ENCODE assay signal across 9 mouse cellular contexts in the genomic region with DNA sequence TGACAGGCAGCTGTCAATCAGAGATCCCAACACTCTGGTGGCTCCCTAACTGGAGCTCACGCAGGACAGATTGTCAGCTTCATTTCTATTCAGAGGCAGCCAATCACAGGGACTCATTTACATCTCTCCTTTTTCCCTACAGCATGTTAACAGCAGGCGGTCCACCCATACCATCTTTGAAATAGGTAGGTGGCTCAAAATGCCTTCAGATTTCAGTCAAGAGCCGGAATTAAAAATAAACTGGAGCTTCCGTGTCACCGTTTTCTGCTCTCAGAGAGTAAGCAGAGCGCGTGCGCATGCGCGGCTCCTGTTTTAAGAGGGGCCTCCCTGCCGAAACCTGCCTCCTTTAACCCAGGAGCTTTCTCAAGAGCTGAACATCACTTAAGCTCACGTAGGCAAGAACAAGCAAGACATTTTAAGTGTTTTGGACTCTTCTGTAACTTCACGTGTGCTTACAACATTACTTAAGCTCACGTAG.
A peak's percentile ranks its signal among the peaks of the same experiment; 100 is the strongest.
DNase-seq lines count a peak whose midpoint lies in the region; ATAC-seq and TF ChIP-seq lines count a peak whose summit lies in the region.
"Had no signal": no experiment of that assay in that cellular context is flagged by ENCODE, and none has a peak within 500 bp of the region (broad histone marks: within the 10 kb centered on the region; RNA-seq: fewer than 3 reads in every experiment).

No protein-coding gene starts in this region.

- peak; percentile 71 for ATAC-seq in forebrain, postnatal 0 days
- no peak for ATAC-seq in midbrain, postnatal 0 days (ENCODE audit: low FRiP score)
- ATAC-seq in erythroblast, adult 5-6 weeks (replicated peaks; ENCODE audit: low FRiP score, poor library complexity, severe bottlenecking): no peak

- H3K9me3 ChIP-seq in forebrain, postnatal 0 days (ENCODE audit: low read length): no peaks in the 10 kb centered on the region
- H3K9me3 ChIP-seq in midbrain, postnatal 0 days (ENCODE audit: low read length): no peaks in the 10 kb centered on the region
- H3K9me3 ChIP-seq: limb, embryonic 12.5 days had no signal

- 0 out of 2 replicates have a peak overlapping the region, but pooled peaks have one; percentile 26 for H3K9ac ChIP-seq in forebrain, postnatal 0 days
- H3K9ac ChIP-seq in midbrain, postnatal 0 days (replicated peaks; ENCODE audit: low read length, poor library complexity, severe bottlenecking): 0 out of 2 replicates have a peak overlapping the region, but pooled peaks have one; percentile 3
- H3K9ac ChIP-seq: limb, embryonic 12.5 days had no signal

- H3K27me3 ChIP-seq in testis, adult 2 months (ENCODE audit: control insufficient read depth, insufficient read depth, low read length): no peaks in the 10 kb centered on the region
- H3K27me3 ChIP-seq in forebrain, postnatal 0 days (ENCODE audit: insufficient read depth, low read length): no peaks in the 10 kb centered on the region
- H3K27me3 ChIP-seq in midbrain, postnatal 0 days (ENCODE audit: insufficient read depth, low read length): no peaks in the 10 kb centered on the region
- H3K27me3 ChIP-seq: limb, embryonic 12.5 days had no signal

- DNase-seq in testis, postnatal 10 days (ENCODE audit: low spot score): no peak
- peak; percentile 85 for DNase-seq in forebrain, postnatal 0 days
- DNase-seq in layer of hippocampus, postnatal 14 days (ENCODE audit: low spot score in 2 of 2): peak; percentile 46 to 62
- DNase-seq in midbrain, postnatal 0 days (ENCODE audit: low spot score): peak; percentile 61
- no peak for DNase-seq in thymus, postnatal 36 days
- DNase-seq in gastrocnemius, postnatal 36 days: no peak

- H3K4me3 ChIP-seq in testis, adult 2 months (ENCODE audit: control insufficient read depth, low read depth, low read length): peak overlapping the region; percentile 25; the same call in 1 of the 2 replicates
- peak overlapping the region; percentile 28 for H3K4me3 ChIP-seq in forebrain, postnatal 0 days (ENCODE audit: low read depth, low read length)
- H3K4me3 ChIP-seq in midbrain, postnatal 0 days (ENCODE audit: low read depth, low read length): peak overlapping the region; percentile 32
- H3K4me3 ChIP-seq: limb, embryonic 12.5 days had no signal

- no peak for TF ChIP-seq POLR2A in testis, adult 2 months (IDR thresholded peaks at IDR 0.05; ENCODE audit: control insufficient read depth, low read depth, low read length)

- no peak overlapping the region for H3K27ac ChIP-seq in testis, adult 2 months (ENCODE audit: control insufficient read depth, insufficient read depth, low read depth, low read length)
- no peak overlapping the region for H3K27ac ChIP-seq in forebrain, postnatal 0 days (ENCODE audit: low read depth, low read length)
- H3K27ac ChIP-seq in midbrain, postnatal 0 days (ENCODE audit: low read depth, low read length): no peak overlapping the region
- H3K27ac ChIP-seq: limb, embryonic 12.5 days had no signal

- H3K4me1 ChIP-seq in testis, adult 2 months (ENCODE audit: control insufficient read depth, insufficient read depth, low read length): no peaks in the 10 kb centered on the region; the same call in 1 of the 2 replicates
- H3K4me1 ChIP-seq in forebrain, postnatal 0 days (ENCODE audit: insufficient read depth): peaks cover 9% of the 10 kb centered on the region
- no peaks in the 10 kb centered on the region; the same call in 1 of the 2 replicates for H3K4me1 ChIP-seq in midbrain, postnatal 0 days (ENCODE audit: insufficient read depth, low read length)

- H3K36me3 ChIP-seq in testis, adult 2 months (ENCODE audit: control insufficient read depth, insufficient read depth, low read length): no peaks in the 10 kb centered on the region
- H3K36me3 ChIP-seq in forebrain, postnatal 0 days (ENCODE audit: insufficient read depth): no peaks in the 10 kb centered on the region
- no peaks in the 10 kb centered on the region for H3K36me3 ChIP-seq in midbrain, postnatal 0 days (ENCODE audit: insufficient read depth, low read length)
- H3K36me3 ChIP-seq: limb, embryonic 12.5 days had no signal

- intact Hi-C loops in gastrocnemius, postnatal 36 days (cut with DNase I): no loop called here

- 27% methylated on average over 14 of the region's 14 CpGs for WGBS in forebrain, postnatal 0 days
- 36% methylated on average over 14 of the region's 14 CpGs for WGBS in midbrain, postnatal 0 days

- H3K4me2 ChIP-seq in forebrain, postnatal 0 days (ENCODE audit: low read depth): peak overlapping the region; percentile 44
- H3K4me2 ChIP-seq in midbrain, postnatal 0 days (ENCODE audit: low read depth, low read length, poor library complexity, severe bottlenecking): peak overlapping the region; percentile 38
- H3K4me2 ChIP-seq: limb, embryonic 12.5 days had no signal

- no peak for TF ChIP-seq CTCF in testis, adult 2 months (IDR thresholded peaks at IDR 0.05; ENCODE audit: control insufficient read depth, insufficient read depth, insufficient replicate concordance, low read depth, low read length)
- TF ChIP-seq CTCF in forebrain, postnatal 0 days (IDR thresholded peaks at IDR 0.05; ENCODE audit: low read depth): no peak
- TF ChIP-seq CTCF in midbrain, postnatal 0 days (IDR thresholded peaks at IDR 0.05): no peak

Comparison
In these comparisons a context has a peak if more than half of its experiments do, and no peak if none do; other contexts are left out.
1. DNase-seq: peak in forebrain, postnatal 0 days (single experiment), layer of hippocampus, postnatal 14 days (2 of 2) and midbrain, postnatal 0 days (single experiment); none in testis, postnatal 10 days (single experiment), thymus, postnatal 36 days (0 of 2) and gastrocnemius, postnatal 36 days (0 of 2).
2. Peak in every context shown above with its lines, with median percentiles within 50 percentile points of each other: H3K4me3 ChIP-seq.